Mouse (Mus musculus): ENCODE results near the gene Fbxl20. TPM values are rescaled to one million over a fixed set of nuclear protein-coding genes. Genes with fewer than 3 reads are reported as not detected.
A peak's percentile ranks its signal among the peaks of the same experiment; 100 is the strongest.

The Fbxl20 gene
- polyA plus RNA-seq, 1 experiment from 2014 or later: 21.1 TPM

DNA sequence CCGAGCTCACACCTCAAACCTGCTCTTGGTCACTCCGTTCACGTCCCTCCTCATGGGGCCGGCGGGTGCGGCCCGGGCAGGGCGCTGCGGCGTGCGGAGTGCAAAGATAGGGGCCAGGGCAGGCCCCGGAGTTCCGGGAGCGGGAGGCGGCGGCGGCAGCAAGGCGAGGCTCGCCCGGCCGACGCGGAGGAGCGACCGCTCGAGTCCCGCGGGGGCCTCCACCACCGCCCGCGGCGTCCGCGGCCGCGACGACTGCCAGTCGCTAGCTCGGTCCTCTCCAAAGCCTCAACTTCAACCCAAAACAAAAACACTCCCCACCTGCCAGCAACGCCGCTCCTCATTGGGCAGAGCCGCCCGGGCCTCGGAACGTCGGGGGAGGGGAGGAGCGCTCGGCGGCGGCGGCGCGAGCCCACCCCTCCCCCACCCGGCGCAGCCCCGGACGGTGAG, 876 bp downstream of the Fbxl20 start:
- peaks cover 20% of the 10 kb centered on the region for H3K4me1 ChIP-seq (ENCODE audit: control insufficient read depth, insufficient read depth, low read length)
- peak overlapping the region; percentile 95 for H3K27ac ChIP-seq (ENCODE audit: low read depth, low read length)
- peak overlapping the region; percentile 92 for H3K9ac ChIP-seq (replicated peaks; ENCODE audit: low read depth, low read length)
- H3K36me3 ChIP-seq (ENCODE audit: control insufficient read depth, insufficient read depth, low read length): no peaks in the 10 kb centered on the region
- peak overlapping the region; percentile 91 for H3K4me2 ChIP-seq (ENCODE audit: low read depth, low read length)
- ATAC-seq (ENCODE audit: low read depth): peak; percentile 89
- H3K27me3 ChIP-seq (ENCODE audit: control insufficient read depth, insufficient read depth, low read length): no peaks in the 10 kb centered on the region; the same call in 1 of the 2 replicates
- WGBS: 0% methylated on average over 45 of the region's 57 CpGs
- H3K9me3 ChIP-seq (ENCODE audit: control insufficient read depth, low read length): no peaks in the 10 kb centered on the region
- peak overlapping the region; percentile 99 for H3K4me3 ChIP-seq (ENCODE audit: low read depth, low read length)

DNA sequence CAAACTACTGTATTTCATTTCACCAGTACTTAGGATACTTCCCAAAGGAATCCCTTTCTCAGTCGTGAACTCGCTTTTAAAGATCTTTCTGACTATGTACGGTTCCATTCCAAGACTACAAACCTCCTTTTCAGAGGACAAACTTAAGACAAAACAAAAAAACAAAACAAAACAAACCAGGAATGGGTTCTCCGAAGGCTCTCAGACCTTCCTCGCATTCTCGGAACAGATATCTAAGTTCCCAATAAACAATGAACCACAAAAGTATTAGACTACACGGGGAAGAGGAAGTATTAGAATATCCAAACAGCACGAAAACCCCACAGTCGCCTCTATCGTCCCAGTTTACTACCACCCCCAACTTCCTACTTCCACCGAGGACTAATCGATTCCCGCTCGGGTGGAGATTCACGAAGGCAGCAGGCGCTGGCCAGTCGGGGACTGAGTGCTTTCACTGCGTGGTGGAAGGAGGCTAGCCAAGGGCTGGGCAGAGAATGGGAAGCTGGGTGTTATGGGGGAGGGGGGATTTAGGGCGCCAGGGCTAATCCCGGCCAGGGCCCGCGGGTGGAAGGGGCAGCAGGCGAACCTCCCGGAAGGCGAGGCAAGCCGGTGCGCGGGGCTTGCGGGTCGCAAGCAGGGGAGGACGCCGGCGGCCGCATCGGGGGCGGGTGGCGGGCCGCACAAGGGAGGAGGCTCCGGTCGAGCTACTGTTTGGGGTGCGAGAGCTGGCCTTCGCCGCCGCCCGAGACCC, 1.5 kb downstream of the Fbxl20 start:
- peak overlapping the region; percentile 99 for H3K4me3 ChIP-seq (ENCODE audit: low read depth, low read length)
- no peaks in the 10 kb centered on the region; the same call in 1 of the 2 replicates for H3K27me3 ChIP-seq (ENCODE audit: control insufficient read depth, insufficient read depth, low read length)
- peak overlapping the region; percentile 95 for H3K27ac ChIP-seq (ENCODE audit: low read depth, low read length)
- WGBS: 3% methylated on average over 45 of the region's 45 CpGs
- peak overlapping the region; percentile 92 for H3K9ac ChIP-seq (replicated peaks; ENCODE audit: low read depth, low read length)
- peak; percentile 36 for ATAC-seq (ENCODE audit: low read depth)
- peaks cover 20% of the 10 kb centered on the region for H3K4me1 ChIP-seq (ENCODE audit: control insufficient read depth, insufficient read depth, low read length)
- no peaks in the 10 kb centered on the region for H3K36me3 ChIP-seq (ENCODE audit: control insufficient read depth, insufficient read depth, low read length)
- H3K9me3 ChIP-seq (ENCODE audit: control insufficient read depth, low read length): no peaks in the 10 kb centered on the region
- H3K4me2 ChIP-seq (ENCODE audit: low read depth, low read length): peak overlapping the region; percentile 91

DNA sequence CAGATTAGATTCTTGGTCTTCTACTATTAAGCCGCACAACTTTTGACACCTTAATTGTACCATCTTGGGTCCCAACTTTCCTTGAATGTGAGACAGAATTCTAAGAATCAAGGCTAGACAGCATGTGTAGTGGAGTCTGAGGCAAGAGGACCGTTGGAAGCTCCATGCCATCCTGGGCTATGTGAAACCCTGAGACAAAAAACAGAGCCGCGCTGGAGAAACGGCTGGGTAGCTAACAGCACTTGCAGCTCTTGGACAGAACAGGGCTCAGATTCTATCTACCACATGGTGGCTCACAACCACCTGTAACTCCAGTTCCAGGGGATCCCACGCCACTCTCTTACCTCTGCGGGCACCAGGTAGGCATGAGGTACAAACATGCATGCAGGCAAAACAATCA, 4.3 kb downstream of the Fbxl20 start:
- Histone ChIP-seq H3K4me2 (ENCODE audit: low read depth, low read length) (no peak overlapping the region), H3K27me3 (ENCODE audit: control insufficient read depth, insufficient read depth, low read length) (no peaks in the 10 kb centered on the region; the same call in 1 of the 2 replicates), H3K9me3 (ENCODE audit: control insufficient read depth, low read length) (no peaks in the 10 kb centered on the region), H3K9ac (replicated peaks; ENCODE audit: low read depth, low read length) (no peak overlapping the region), H3K4me3 (ENCODE audit: low read depth, low read length) (no peak overlapping the region), H3K36me3 (ENCODE audit: control insufficient read depth, insufficient read depth, low read length) (no peaks in the 10 kb centered on the region), H3K27ac (ENCODE audit: low read depth, low read length) (no peak overlapping the region), H3K4me1 (ENCODE audit: control insufficient read depth, insufficient read depth, low read length) (peaks cover 20% of the 10 kb centered on the region)
- no peak for ATAC-seq (ENCODE audit: low read depth)
- WGBS: 89% methylated on average over 7 of the region's 7 CpGs

DNA sequence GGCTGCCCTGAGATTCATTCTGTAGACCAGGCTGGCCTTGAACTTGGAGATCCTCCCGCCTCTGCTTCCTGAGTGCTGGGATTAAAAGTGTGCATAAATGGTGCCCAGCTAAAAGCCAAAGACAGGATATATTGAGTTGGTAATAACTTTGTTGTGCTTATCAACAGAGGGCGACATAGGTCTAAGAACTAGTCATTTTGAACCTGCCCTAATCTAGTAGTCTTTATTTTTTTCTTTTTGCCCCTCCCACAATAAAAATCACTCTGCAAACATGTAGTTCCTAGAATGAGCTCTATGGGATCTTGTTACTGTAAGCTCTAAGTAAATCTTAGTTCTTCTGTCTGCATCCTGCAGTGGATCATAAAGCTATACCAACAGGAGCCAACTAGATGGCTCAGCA, 7.7 kb downstream of the Fbxl20 start:
- no peak overlapping the region for H3K4me2 ChIP-seq (ENCODE audit: low read depth, low read length)
- no peak overlapping the region for H3K4me3 ChIP-seq (ENCODE audit: low read depth, low read length)
- 94% methylated on average over 2 of the region's 2 CpGs for WGBS
- no peak overlapping the region for H3K9ac ChIP-seq (replicated peaks; ENCODE audit: low read depth, low read length)
- no peak overlapping the region for H3K27ac ChIP-seq (ENCODE audit: low read depth, low read length)
- H3K4me1 ChIP-seq (ENCODE audit: control insufficient read depth, insufficient read depth, low read length): peaks cover 7% of the 10 kb centered on the region
- no peak for ATAC-seq (ENCODE audit: low read depth)
- H3K9me3 ChIP-seq (ENCODE audit: control insufficient read depth, low read length): no peaks in the 10 kb centered on the region
- H3K36me3 ChIP-seq (ENCODE audit: control insufficient read depth, insufficient read depth, low read length): no peaks in the 10 kb centered on the region
- no peaks in the 10 kb centered on the region for H3K27me3 ChIP-seq (ENCODE audit: control insufficient read depth, insufficient read depth, low read length)

DNA sequence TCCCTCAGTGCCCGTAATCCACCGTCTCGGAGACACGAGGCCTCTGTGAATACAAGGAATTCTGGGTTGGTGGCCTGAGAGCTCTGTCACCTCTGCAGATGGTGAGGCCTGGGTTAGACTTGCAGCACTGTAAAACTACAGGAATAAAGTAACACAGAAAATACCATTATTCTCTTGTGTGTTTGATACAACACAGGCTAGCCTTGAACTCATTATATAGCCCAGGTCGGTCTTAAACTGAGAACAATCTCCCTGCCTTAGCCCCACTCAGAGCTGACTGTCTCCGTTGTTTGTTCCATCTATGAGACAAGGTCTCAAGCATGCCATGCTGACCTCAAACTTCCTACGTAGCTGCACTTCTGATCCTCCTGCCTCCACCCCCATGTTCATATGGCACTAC, 11.3 kb downstream of the Fbxl20 start:
- ATAC-seq (ENCODE audit: low read depth): no peak
- no peak overlapping the region for H3K27ac ChIP-seq (ENCODE audit: low read depth, low read length)
- 72% methylated on average over 7 of the region's 7 CpGs for WGBS
- H3K36me3 ChIP-seq (ENCODE audit: control insufficient read depth, insufficient read depth, low read length): no peaks in the 10 kb centered on the region
- H3K9ac ChIP-seq (replicated peaks; ENCODE audit: low read depth, low read length): no peak overlapping the region
- H3K9me3 ChIP-seq (ENCODE audit: control insufficient read depth, low read length): no peaks in the 10 kb centered on the region
- no peaks in the 10 kb centered on the region for H3K4me1 ChIP-seq (ENCODE audit: control insufficient read depth, insufficient read depth, low read length)
- no peaks in the 10 kb centered on the region for H3K27me3 ChIP-seq (ENCODE audit: control insufficient read depth, insufficient read depth, low read length)
- H3K4me3 ChIP-seq (ENCODE audit: low read depth, low read length): no peak overlapping the region
- H3K4me2 ChIP-seq (ENCODE audit: low read depth, low read length): no peak overlapping the region

DNA sequence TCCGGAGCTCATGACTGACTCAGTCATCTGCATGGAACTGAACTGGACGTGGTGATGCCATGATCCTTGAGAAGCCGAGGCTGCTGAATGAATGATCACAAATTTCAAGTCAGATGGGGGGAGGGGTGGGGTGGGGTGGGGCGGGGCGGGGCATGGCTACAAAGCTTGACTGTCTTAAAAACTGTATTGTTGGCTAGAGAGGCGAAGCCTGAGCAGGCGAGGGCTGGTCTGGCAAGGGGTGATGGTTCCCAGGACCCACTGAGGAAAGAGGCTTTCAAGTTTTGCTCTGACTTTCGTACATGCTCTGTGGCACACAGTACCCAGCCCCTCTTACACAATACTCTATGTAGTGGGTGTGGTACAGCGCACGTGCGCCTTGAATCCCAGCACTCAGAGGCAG, 12.4 kb downstream of the Fbxl20 start:
- no peak overlapping the region for H3K27ac ChIP-seq (ENCODE audit: low read depth, low read length)
- H3K27me3 ChIP-seq (ENCODE audit: control insufficient read depth, insufficient read depth, low read length): no peaks in the 10 kb centered on the region
- ATAC-seq (ENCODE audit: low read depth): no peak
- no peak overlapping the region for H3K4me2 ChIP-seq (ENCODE audit: low read depth, low read length)
- WGBS: 90% methylated on average over 11 of the region's 11 CpGs
- H3K9ac ChIP-seq (replicated peaks; ENCODE audit: low read depth, low read length): no peak overlapping the region
- no peaks in the 10 kb centered on the region for H3K4me1 ChIP-seq (ENCODE audit: control insufficient read depth, insufficient read depth, low read length)
- H3K36me3 ChIP-seq (ENCODE audit: control insufficient read depth, insufficient read depth, low read length): no peaks in the 10 kb centered on the region
- H3K9me3 ChIP-seq (ENCODE audit: control insufficient read depth, low read length): no peaks in the 10 kb centered on the region
- H3K4me3 ChIP-seq (ENCODE audit: low read depth, low read length): no peak overlapping the region

DNA sequence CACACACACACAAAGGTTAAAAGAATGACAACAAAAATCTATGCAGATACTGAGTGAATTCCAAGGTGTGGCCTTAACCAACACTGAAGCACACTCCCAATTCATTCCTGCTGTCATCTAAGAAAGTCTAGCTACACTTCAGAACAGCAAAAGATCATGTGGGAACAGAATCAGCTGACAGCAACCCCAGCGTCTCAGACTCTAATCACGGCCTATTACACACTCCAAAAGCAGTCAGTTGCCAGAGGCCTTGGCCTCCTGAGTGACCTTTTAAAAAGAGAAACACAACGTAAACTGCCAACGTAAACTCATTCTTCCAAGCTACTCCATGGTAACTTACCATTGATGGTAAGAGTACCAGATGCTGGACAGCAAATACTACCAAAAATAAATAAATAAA, 15.3 kb downstream of the Fbxl20 start:
- no peaks in the 10 kb centered on the region for H3K36me3 ChIP-seq (ENCODE audit: control insufficient read depth, insufficient read depth, low read length)
- H3K9ac ChIP-seq (replicated peaks; ENCODE audit: low read depth, low read length): no peak overlapping the region
- no peaks in the 10 kb centered on the region for H3K27me3 ChIP-seq (ENCODE audit: control insufficient read depth, insufficient read depth, low read length)
- H3K4me1 ChIP-seq (ENCODE audit: control insufficient read depth, insufficient read depth, low read length): no peaks in the 10 kb centered on the region
- no peak overlapping the region for H3K4me2 ChIP-seq (ENCODE audit: low read depth, low read length)
- no peaks in the 10 kb centered on the region for H3K9me3 ChIP-seq (ENCODE audit: control insufficient read depth, low read length)
- no peak for ATAC-seq (ENCODE audit: low read depth)
- no peak overlapping the region for H3K27ac ChIP-seq (ENCODE audit: low read depth, low read length)
- WGBS: 58% methylated on average over 4 of the region's 4 CpGs
- H3K4me3 ChIP-seq (ENCODE audit: low read depth, low read length): no peak overlapping the region

DNA sequence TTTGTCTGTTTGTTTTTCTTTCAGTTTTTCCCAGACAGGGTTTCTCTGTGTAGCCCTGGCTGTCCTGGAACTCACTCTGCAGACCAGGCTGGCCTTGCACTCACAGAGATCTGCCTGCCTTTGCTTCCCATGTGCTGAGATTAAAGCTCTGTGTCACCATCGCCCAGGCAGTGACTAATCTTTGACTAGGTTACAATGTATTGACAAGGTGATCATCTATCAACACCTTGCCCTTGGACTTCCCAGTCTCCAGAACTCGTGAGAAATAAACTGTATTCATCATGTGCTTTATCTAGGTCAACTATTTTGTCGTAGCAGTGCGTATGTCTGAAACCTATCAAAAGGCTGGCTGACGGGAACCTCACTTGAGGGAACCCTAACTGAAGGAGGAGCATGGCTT, 26.8 kb downstream of the Fbxl20 start:
- 93% methylated on average over 5 of the region's 5 CpGs for WGBS
- no peak for ATAC-seq (ENCODE audit: low read depth)
- no peak overlapping the region for H3K4me2 ChIP-seq (ENCODE audit: low read depth, low read length)
- H3K27ac ChIP-seq (ENCODE audit: low read depth, low read length): no peak overlapping the region
- H3K4me3 ChIP-seq (ENCODE audit: low read depth, low read length): no peak overlapping the region
- H3K27me3 ChIP-seq (ENCODE audit: control insufficient read depth, insufficient read depth, low read length): no peaks in the 10 kb centered on the region
- no peaks in the 10 kb centered on the region for H3K4me1 ChIP-seq (ENCODE audit: control insufficient read depth, insufficient read depth, low read length)
- H3K9ac ChIP-seq (replicated peaks; ENCODE audit: low read depth, low read length): no peak overlapping the region
- no peaks in the 10 kb centered on the region for H3K36me3 ChIP-seq (ENCODE audit: control insufficient read depth, insufficient read depth, low read length)
- no peaks in the 10 kb centered on the region for H3K9me3 ChIP-seq (ENCODE audit: control insufficient read depth, low read length)

DNA sequence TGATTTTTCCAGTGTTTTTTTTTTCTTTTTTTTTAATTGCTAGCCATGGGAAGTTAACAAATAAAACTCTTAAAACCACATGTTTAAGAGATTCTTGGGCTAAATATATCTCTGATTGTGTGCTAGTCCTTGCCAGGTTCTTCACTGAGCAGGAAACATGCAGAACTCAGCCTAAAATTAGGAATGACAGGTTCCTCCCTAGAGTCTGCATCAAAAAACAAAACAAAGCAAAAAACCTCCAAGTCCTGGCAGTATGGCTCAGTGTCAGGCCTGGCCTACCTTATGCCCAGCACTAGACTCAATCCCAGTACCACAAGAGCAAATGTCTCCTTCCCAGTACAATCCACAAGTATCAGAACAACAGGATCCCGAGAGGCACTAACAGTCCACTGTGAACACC, 35.8 kb downstream of the Fbxl20 start:
- H3K9ac ChIP-seq (replicated peaks; ENCODE audit: low read depth, low read length): no peak overlapping the region
- H3K4me3 ChIP-seq (ENCODE audit: low read depth, low read length): no peak overlapping the region
- WGBS: 96% methylated on average over 1 of the region's 1 CpGs
- H3K9me3 ChIP-seq (ENCODE audit: control insufficient read depth, low read length): no peaks in the 10 kb centered on the region
- H3K27me3 ChIP-seq (ENCODE audit: control insufficient read depth, insufficient read depth, low read length): no peaks in the 10 kb centered on the region
- ATAC-seq (ENCODE audit: low read depth): no peak
- no peak overlapping the region for H3K4me2 ChIP-seq (ENCODE audit: low read depth, low read length)
- no peak overlapping the region for H3K27ac ChIP-seq (ENCODE audit: low read depth, low read length)
- no peaks in the 10 kb centered on the region for H3K4me1 ChIP-seq (ENCODE audit: control insufficient read depth, insufficient read depth, low read length)
- H3K36me3 ChIP-seq (ENCODE audit: control insufficient read depth, insufficient read depth, low read length): peaks cover 22% of the 10 kb centered on the region

Data from neural tube, embryonic 14.5 days (tissue).